12 mouse cellular contexts compared by ENCODE assay signal in the genomic region with DNA sequence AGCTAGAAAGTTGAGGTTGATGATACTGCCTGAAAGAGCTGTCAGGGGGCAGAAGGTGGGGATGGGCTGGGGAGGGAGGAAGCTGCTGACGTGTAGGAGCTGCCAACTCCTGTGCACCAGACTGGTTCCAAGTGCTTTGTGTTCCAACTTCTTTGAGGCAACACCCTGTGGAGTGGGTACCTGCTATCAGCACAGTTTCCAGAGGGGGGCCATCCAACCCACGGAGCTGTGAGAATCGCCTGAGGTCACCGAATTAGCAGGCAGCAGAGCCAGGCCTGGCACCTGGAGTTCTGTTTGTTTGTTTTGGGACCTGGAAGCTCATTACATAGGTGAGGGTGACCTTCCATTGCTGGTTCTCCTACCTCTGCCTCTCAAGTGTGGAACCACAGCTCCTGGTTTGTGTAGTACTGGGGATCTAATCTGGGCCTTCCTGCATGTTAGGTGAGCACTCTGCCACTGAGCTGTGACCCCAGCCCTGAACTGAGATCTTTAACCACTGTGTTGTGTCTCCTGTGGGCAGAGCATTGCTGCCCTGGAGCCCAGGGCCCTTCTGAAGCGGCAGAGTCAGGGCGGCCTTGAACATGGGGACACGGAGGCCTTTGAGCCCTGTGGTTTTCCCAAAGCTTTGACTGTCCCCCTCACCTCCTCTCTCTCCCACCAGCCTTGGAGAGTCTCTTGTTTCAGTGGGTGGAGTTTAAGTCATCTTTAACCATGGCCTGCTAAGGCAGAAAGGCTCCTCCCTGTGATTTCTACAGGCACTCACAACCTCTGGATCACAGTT. TPM values are rescaled to one million over a fixed set of nuclear protein-coding genes. Genes with fewer than 3 reads are reported as not detected.
DNase-seq lines count a peak whose midpoint lies in the region; ATAC-seq lines count a peak whose summit lies in the region.
"Had no signal": no experiment of that assay in that cellular context is flagged by ENCODE, and none has a peak within 500 bp of the region (broad histone marks: within the 10 kb centered on the region; RNA-seq: fewer than 3 reads in every experiment).

No protein-coding gene starts in this region.

- H3K36me3 ChIP-seq in kidney, embryonic 15.5 days: no peaks in the 10 kb centered on the region
- H3K36me3 ChIP-seq in limb, embryonic 10.5 days: no peaks in the 10 kb centered on the region
- H3K36me3 ChIP-seq: liver, embryonic 12.5 days; neural tube, embryonic 13.5 days had no signal

- no peak for ATAC-seq in kidney, embryonic 15.5 days (replicated peaks; ENCODE audit: low FRiP score)
- 0 out of 2 replicates have a peak, but pooled peaks have one; percentile 3 for ATAC-seq in monocyte, adult 5-6 weeks (replicated peaks; ENCODE audit: insufficient number of reproducible peaks, low FRiP score, low TSS enrichment, poor library complexity, severe bottlenecking)
- no peak for ATAC-seq in CD4-positive, CD25-positive, alpha-beta regulatory T cell, adult 4 months
- ATAC-seq: liver, embryonic 12.5 days had no signal

- peaks cover 38% of the 10 kb centered on the region for H3K4me1 ChIP-seq in kidney, embryonic 15.5 days
- H3K4me1 ChIP-seq in limb, embryonic 10.5 days: peaks cover 30% of the 10 kb centered on the region
- H3K4me1 ChIP-seq: liver, embryonic 12.5 days had no signal

- H3K27me3 ChIP-seq in kidney, embryonic 15.5 days: 0 out of 2 replicates have a peak, but pooled peaks cover 8% of the 10 kb centered on the region
- H3K27me3 ChIP-seq in limb, embryonic 10.5 days (ENCODE audit: low read depth, poor library complexity, severe bottlenecking): peaks cover 20% of the 10 kb centered on the region; the same call in 1 of the 2 replicates

- no peaks in the 10 kb centered on the region for H3K9me3 ChIP-seq in kidney, embryonic 15.5 days (replicated peaks)
- H3K9me3 ChIP-seq in limb, embryonic 10.5 days (replicated peaks): no peaks in the 10 kb centered on the region
- H3K9me3 ChIP-seq: liver, embryonic 12.5 days; neural tube, embryonic 13.5 days had no signal

- H3K4me2 ChIP-seq in kidney, embryonic 15.5 days: no peak overlapping the region
- H3K4me2 ChIP-seq: liver, embryonic 12.5 days; neural tube, embryonic 13.5 days had no signal

- peak; percentile 68 for DNase-seq in kidney, adult 11 months
- DNase-seq in kidney, adult 9 months: peak; percentile 49
- no peak for DNase-seq in limb, embryonic 10.5 days (ENCODE audit: low spot score)
- DNase-seq in frontal cortex, adult 2 months (ENCODE audit: extremely low spot score in 1 of 2, low spot score in 1 of 2): no peak
- DNase-seq: cerebellum, adult 11 months had no signal

- no peak overlapping the region for H3K27ac ChIP-seq in kidney, embryonic 15.5 days
- H3K27ac ChIP-seq in limb, embryonic 10.5 days: 0 out of 2 replicates have a peak overlapping the region, but pooled peaks have one; percentile 5
- H3K27ac ChIP-seq: liver, embryonic 12.5 days; neural tube, embryonic 13.5 days had no signal

- H3K4me3 ChIP-seq in kidney, embryonic 15.5 days (replicated peaks): no peak overlapping the region
- no peak overlapping the region for H3K4me3 ChIP-seq in limb, embryonic 10.5 days
- H3K4me3 ChIP-seq: liver, embryonic 12.5 days; neural tube, embryonic 13.5 days had no signal

- H3K9ac ChIP-seq in kidney, embryonic 15.5 days: no peak overlapping the region
- H3K9ac ChIP-seq: liver, embryonic 12.5 days; neural tube, embryonic 13.5 days had no signal

- 65% methylated on average over 7 of the region's 7 CpGs for WGBS in kidney, embryonic 15.5 days
- 65% methylated on average over 7 of the region's 7 CpGs for WGBS in limb, embryonic 10.5 days

RNA-seq across cellular contexts. Expression of a gene that starts 4.9 kb away (rescaled TPM):
- polyA plus RNA-seq in kidney, embryonic 15.5 days (2015; fragmentation: Nextera tagmentation; extraction: Ambion mirVana): 1.6 and 2.3 TPM in 2 replicates
- polyA plus RNA-seq in limb, embryonic 10.5 days (2016; fragmentation: Nextera tagmentation; extraction: Ambion mirVana): 0.09 and 0.23 TPM in 2 replicates
- total RNA-seq in monocyte, adult 5-6 weeks (2017): 124 to 181 TPM (median 163 TPM) in 3 replicates
- under 1 TPM in 1 of 2 experiments, not detected in 1; 0.22 TPM for polyA plus RNA-seq in CD4-positive, CD25-positive, alpha-beta regulatory T cell, adult 4 months (2017; shearing (Covaris generic))
- 2.0 and 3.3 TPM in 2 replicates for polyA plus RNA-seq in frontal cortex, adult 2 months (2012; rRNA removed)
- total RNA-seq: CH12.LX had no signal

RNA-seq across cellular contexts. Expression of a gene that starts 45.8 kb away (rescaled TPM):
- 69.4 and 73.4 TPM in 2 replicates for polyA plus RNA-seq in kidney, embryonic 15.5 days (2015; fragmentation: Nextera tagmentation; extraction: Ambion mirVana)
- polyA plus RNA-seq in limb, embryonic 10.5 days (2016; fragmentation: Nextera tagmentation; extraction: Ambion mirVana): 14.2 and 16.9 TPM in 2 replicates
- 3.0 to 8.2 TPM (median 4.9 TPM) in 3 replicates for total RNA-seq in monocyte, adult 5-6 weeks (2017)
- under 1 TPM in 1 of 2 experiments, not detected in 1; 0.08 TPM for polyA plus RNA-seq in CD4-positive, CD25-positive, alpha-beta regulatory T cell, adult 4 months (2017; shearing (Covaris generic))
- polyA plus RNA-seq in frontal cortex, adult 2 months (2012; rRNA removed): 0.34 and 1.0 TPM in 2 replicates
- total RNA-seq: layer of hippocampus, postnatal 10 days had no signal

Comparison
In these comparisons a context has a peak if more than half of its experiments do, and no peak if none do; other contexts are left out.
1. DNase-seq: peak in kidney, adult 11 months (single experiment) and kidney, adult 9 months (single experiment); none in limb, embryonic 10.5 days (single experiment) and frontal cortex, adult 2 months (0 of 2).